Mouse (Mus musculus) left cerebral cortex, adult 8-10 months (tissue): ENCODE results near the gene AC131692.1. TPM values are rescaled to one million over a fixed set of nuclear protein-coding genes. Genes with fewer than 3 reads are reported as not detected.

ENCODE experiments used
- DNase-seq, 2 experiments: peaks; one replicate each; pipeline ENCODE4 v3.0.0; 2022; ENCODE audit warnings: low spot score in 2 of 2
- total RNA-seq, 4 experiments: library from RNA; stranded (reverse); gene quantifications; 2 replicates each; pipeline ENCODE4 v1.2.4; 2022

The AC131692.1 gene
- total RNA-seq, 4 experiments from 2014 or later = not detected

- peak; percentile 65 to 81 for DNase-seq
Measured at GRCm38 (mm10) chr19:6067724-6068415, 26.3 kb upstream of the AC131692.1 start, which contains the start of gene Tm7sf2. Gene Tm7sf2 (minus strand): TSS chr19:6068373.

- no peak for DNase-seq
Measured at GRCm38 (mm10) chr19:6068951-6069350, 25.3 kb upstream of the AC131692.1 start.

- DNase-seq = no peak
Measured at GRCm38 (mm10) chr19:6069851-6070250, 24.4 kb upstream of the AC131692.1 start.

GRCm38 (mm10) chr19:6070571-6071250 is 23.5 kb upstream of the AC131692.1 start:
- DNase-seq = no peak

- no peak for DNase-seq
Measured at GRCm38 (mm10) chr19:6071261-6071660, 23.0 kb upstream of the AC131692.1 start.

GRCm38 (mm10) chr19:6073889-6074288 is 20.3 kb upstream of the AC131692.1 start:
- DNase-seq = no peak

GRCm38 (mm10) chr19:6076564-6077393 is 17.4 kb upstream of the AC131692.1 start, which contains the start of gene Vps51:
Gene Vps51 (minus strand): TSS chr19:6077231.
- peak; percentile 79 to 82 for DNase-seq

- no peak for DNase-seq
Measured at GRCm38 (mm10) chr19:6079983-6080480, 14.2 kb upstream of the AC131692.1 start, which contains the start of gene Tmem262. Gene Tmem262 (plus strand): TSS chr19:6080033.

GRCm38 (mm10) chr19:6082156-6082555 is 12.1 kb upstream of the AC131692.1 start, which contains the start of gene Gm28374:
Gene Gm28374 (minus strand): TSS chr19:6082256.
- DNase-seq = no peak

- DNase-seq = peak; percentile 97 to 98
Measured at GRCm38 (mm10) chr19:6084478-6085248, 9.6 kb upstream of the AC131692.1 start, which contains the start of the genes Zfpl1 and Cdca5. Gene Zfpl1 (minus strand): TSS chr19:6084956. Gene Cdca5 (plus strand): TSS chr19:6084983.

- no peak for DNase-seq
Measured at GRCm38 (mm10) chr19:6085417-6085879, 8.8 kb upstream of the AC131692.1 start.

- no peak for DNase-seq
Measured at GRCm38 (mm10) chr19:6088841-6089240, 5.4 kb upstream of the AC131692.1 start.

GRCm38 (mm10) chr19:6097847-6098246 is 3.6 kb downstream of the AC131692.1 start:
- no peak for DNase-seq

- DNase-seq = no peak
Measured at GRCm38 (mm10) chr19:6101186-6101585, 7.0 kb downstream of the AC131692.1 start.

- no peak for DNase-seq
Measured at GRCm38 (mm10) chr19:6102169-6102853, 8.1 kb downstream of the AC131692.1 start.

- no peak for DNase-seq
Measured at GRCm38 (mm10) chr19:6104476-6104875, 10.3 kb downstream of the AC131692.1 start.

- no peak for DNase-seq
Measured at GRCm38 (mm10) chr19:6105586-6105985, 11.4 kb downstream of the AC131692.1 start, which contains the start of gene Naaladl1. Gene Naaladl1 (plus strand): TSS chr19:6105782.

- no peak for DNase-seq
Measured at GRCm38 (mm10) chr19:6113116-6113515, 18.9 kb downstream of the AC131692.1 start.

GRCm38 (mm10) chr19:6116113-6116850 is 22.1 kb downstream of the AC131692.1 start:
- no peak for DNase-seq
